Mouse (Mus musculus) liver, embryonic 13.5 days (tissue): ENCODE results near the gene Zbtb7a. TPM values are rescaled to one million over a fixed set of nuclear protein-coding genes. Genes with fewer than 3 reads are reported as not detected.

Experiments used
- ATAC-seq: fragments of 200-750 bp; cut with Nextera tagmentation; 2 replicates; pipeline ENCODE4 v1.8.0; 2017; ENCODE audit warnings: low read depth, mild to moderate bottlenecking, moderate number of reproducible peaks, moderate library complexity
- DNase-seq: peaks from one replicate; pipeline ENCODE4 v3.0.0; 2022
- H3K27ac ChIP-seq: fragments of 300-500 bp; sonication (generic); 2 replicates; pipeline ENCODE4 v1.5.1; 2015; ENCODE audit warnings: moderate library complexity, mild to moderate bottlenecking, inconsistent platforms
- H3K27me3 ChIP-seq: fragments of 300-500 bp; sonication (generic); 2 replicates; pipeline ENCODE4 v1.6.1; 2015; ENCODE audit warnings: mild to moderate bottlenecking, inconsistent platforms
- H3K36me3 ChIP-seq: fragments of 300-500 bp; sonication (generic); 2 replicates; pipeline ENCODE4 v1.6.1; 2015; ENCODE audit warnings: mild to moderate bottlenecking, inconsistent platforms
- H3K4me1 ChIP-seq: fragments of 300-500 bp; sonication (generic); replicated peaks from 2 replicates; pipeline ENCODE4 v1.6.1; 2015; ENCODE audit warnings: inconsistent platforms
- H3K4me2 ChIP-seq: fragments of 300-500 bp; sonication (generic); 2 replicates; pipeline ENCODE4 v1.6.1; 2015; ENCODE audit warnings: inconsistent platforms, mild to moderate bottlenecking, moderate library complexity
- H3K4me3 ChIP-seq: fragments of 300-500 bp; sonication (generic); replicated peaks from 2 replicates; pipeline ENCODE4 v1.5.1; 2015; ENCODE audit warnings: mild to moderate bottlenecking, inconsistent platforms
- H3K9ac ChIP-seq: fragments of 300-500 bp; sonication (generic); 2 replicates; pipeline ENCODE4 v1.6.1; 2015; ENCODE audit warnings: mild to moderate bottlenecking, inconsistent platforms
- H3K9me3 ChIP-seq: fragments of 300-500 bp; sonication (generic); replicated peaks from 2 replicates; pipeline ENCODE4 v1.6.1; 2016; ENCODE audit warnings: inconsistent platforms
- WGBS: fragments of 180-500 bp; shearing (Covaris S2); methylation state at CpG from one replicate; pipeline ENCODE4 v1.1.7; 2015; ENCODE audit not compliant: insufficient replicate concordance; 5-methylcytosine and 5-hydroxymethylcytosine counted together
- polyA plus RNA-seq: library from polyadenylated mRNA; unstranded; fragments of >200 nt; fragmentation: Nextera tagmentation; extraction: Ambion mirVana; gene quantifications from 2 replicates; pipeline ENCODE4 v1.2.1, GENCODE M21; 2015

Zbtb7a gene
- polyA plus RNA-seq, 1 experiment from 2014 or later = 49.6 TPM

DNA sequence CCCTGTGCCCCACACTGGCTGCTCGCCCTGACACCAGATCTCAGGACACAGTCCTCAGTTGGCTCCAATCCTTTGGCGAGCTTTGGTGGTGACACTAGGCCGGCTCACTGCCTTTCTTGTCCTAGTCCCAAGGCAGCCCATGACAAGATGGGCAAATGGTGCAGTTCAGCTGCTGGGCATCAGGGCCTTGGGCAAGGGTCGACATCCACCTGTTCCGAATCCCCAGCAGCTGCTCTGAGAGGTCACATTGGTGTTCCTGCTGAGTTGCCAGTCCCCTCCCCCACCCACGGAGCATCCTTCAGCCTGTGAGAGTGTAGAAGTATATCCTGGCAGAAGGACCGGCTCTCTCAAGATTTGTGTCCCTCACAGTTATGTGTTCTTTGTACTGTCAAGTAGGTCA is 14.4 kb upstream of the Zbtb7a start:
- no peak for DNase-seq
- Histone ChIP-seq H3K9me3 (no peaks in the 10 kb centered on the region), H3K4me2 (no peak overlapping the region), H3K4me1 (peaks cover 28% of the 10 kb centered on the region), H3K36me3 (peaks cover 90% of the 10 kb centered on the region), H3K27ac (no peak overlapping the region), H3K4me3 (no peak overlapping the region), H3K9ac (0 out of 2 replicates have a peak overlapping the region, but pooled peaks have one; percentile 6), H3K27me3 (no peaks in the 10 kb centered on the region)
- 85% methylated on average over 7 of the region's 7 CpGs for WGBS
- ATAC-seq = no peak

GRCm38 (mm10) chr10:81122889-81123288 is 12.1 kb upstream of the Zbtb7a start:
- peak; percentile 65 for ATAC-seq
- Histone ChIP-seq H3K4me3 (no peak overlapping the region), H3K9ac (0 out of 2 replicates have a peak overlapping the region, but pooled peaks have one; percentile 27), H3K9me3 (no peaks in the 10 kb centered on the region), H3K27me3 (no peaks in the 10 kb centered on the region), H3K27ac (peak overlapping the region; percentile 58; the same call in 1 of the 2 replicates), H3K4me1 (peaks cover 37% of the 10 kb centered on the region), H3K4me2 (no peak overlapping the region), H3K36me3 (peaks cover 69% of the 10 kb centered on the region)
- DNase-seq = no peak
- 35% methylated on average over 2 of the region's 2 CpGs for WGBS

GRCm38 (mm10) chr10:81123500-81123899 is 11.5 kb upstream of the Zbtb7a start:
- no peak for DNase-seq
- Histone ChIP-seq H3K4me2 (no peak overlapping the region), H3K4me3 (no peak overlapping the region), H3K4me1 (peaks cover 43% of the 10 kb centered on the region), H3K9ac (no peak overlapping the region), H3K27me3 (no peaks in the 10 kb centered on the region), H3K27ac (peak overlapping the region; percentile 19; the same call in 1 of the 2 replicates), H3K9me3 (no peaks in the 10 kb centered on the region), H3K36me3 (peaks cover 63% of the 10 kb centered on the region)
- 72% methylated on average over 11 of the region's 11 CpGs for WGBS
- no peak for ATAC-seq

- ATAC-seq (peak; percentile 14), DNase-seq (peak; percentile 78)
- Histone ChIP-seq H3K9me3 (no peaks in the 10 kb centered on the region), H3K4me1 (peaks cover 53% of the 10 kb centered on the region), H3K4me2 (peak overlapping the region; percentile 95), H3K36me3 (peaks cover 5% of the 10 kb centered on the region; the same call in 1 of the 2 replicates), H3K4me3 (peak overlapping the region; percentile 92), H3K27me3 (no peaks in the 10 kb centered on the region), H3K9ac (peak overlapping the region; percentile 97), H3K27ac (peak overlapping the region; percentile 99)
- WGBS = 1% methylated on average over 16 of the region's 16 CpGs
Observed at GRCm38 (mm10) chr10:81134181-81134587, 836 bp upstream of the Zbtb7a start.

- Histone ChIP-seq H3K4me1 (peaks cover 61% of the 10 kb centered on the region), H3K9me3 (no peaks in the 10 kb centered on the region), H3K27me3 (no peaks in the 10 kb centered on the region), H3K4me2 (peak overlapping the region; percentile 95), H3K9ac (peak overlapping the region; percentile 97), H3K27ac (peak overlapping the region; percentile 99), H3K36me3 (peaks cover 24% of the 10 kb centered on the region), H3K4me3 (peak overlapping the region; percentile 92)
- under 1% methylated on average over 71 of the region's 86 CpGs for WGBS
- DNase-seq (peak; percentile 83), ATAC-seq (peak; percentile 75)
Observed at GRCm38 (mm10) chr10:81135831-81136705, 1.0 kb downstream of the Zbtb7a start.

DNA sequence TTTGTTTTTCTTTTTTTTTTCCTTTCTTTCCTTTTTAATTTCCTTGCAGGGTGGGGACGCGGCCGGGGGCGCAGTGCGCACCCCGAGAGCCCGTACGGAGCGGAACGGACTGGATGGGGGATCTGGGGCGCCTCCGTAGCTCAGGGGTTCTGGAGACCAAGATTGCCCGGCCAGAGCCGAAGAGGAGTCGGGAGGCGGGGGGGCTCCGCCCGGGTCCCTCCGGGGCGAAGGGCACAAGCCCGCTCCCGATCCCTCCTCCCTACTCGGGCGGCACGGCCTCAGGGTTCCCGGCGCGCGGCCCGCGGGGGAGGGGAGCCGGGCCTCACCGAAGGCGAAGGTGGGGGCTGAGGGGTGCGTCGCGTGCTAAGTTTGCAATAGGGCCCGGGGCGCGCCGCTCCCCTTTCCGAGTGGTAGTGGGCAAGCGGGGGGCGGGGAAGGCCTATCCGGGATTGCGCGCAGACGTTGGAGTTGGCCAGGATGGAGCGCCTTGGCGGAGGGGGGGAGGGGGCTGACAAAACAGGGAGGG is 1.7 kb downstream of the Zbtb7a start:
- H3K36me3 ChIP-seq = peaks cover 31% of the 10 kb centered on the region
- DNase-seq (peak; percentile 75), ATAC-seq (peak; percentile 3; the same call in 1 of the 2 replicates)
- WGBS = under 1% methylated on average over 48 of the region's 50 CpGs
- peak overlapping the region; percentile 99 for H3K27ac ChIP-seq
- H3K4me1 ChIP-seq = peaks cover 68% of the 10 kb centered on the region
- no peaks in the 10 kb centered on the region for H3K9me3 ChIP-seq
- H3K9ac ChIP-seq = peak overlapping the region; percentile 97
- peak overlapping the region; percentile 95 for H3K4me2 ChIP-seq
- no peaks in the 10 kb centered on the region for H3K27me3 ChIP-seq
- H3K4me3 ChIP-seq = peak overlapping the region; percentile 92

DNA sequence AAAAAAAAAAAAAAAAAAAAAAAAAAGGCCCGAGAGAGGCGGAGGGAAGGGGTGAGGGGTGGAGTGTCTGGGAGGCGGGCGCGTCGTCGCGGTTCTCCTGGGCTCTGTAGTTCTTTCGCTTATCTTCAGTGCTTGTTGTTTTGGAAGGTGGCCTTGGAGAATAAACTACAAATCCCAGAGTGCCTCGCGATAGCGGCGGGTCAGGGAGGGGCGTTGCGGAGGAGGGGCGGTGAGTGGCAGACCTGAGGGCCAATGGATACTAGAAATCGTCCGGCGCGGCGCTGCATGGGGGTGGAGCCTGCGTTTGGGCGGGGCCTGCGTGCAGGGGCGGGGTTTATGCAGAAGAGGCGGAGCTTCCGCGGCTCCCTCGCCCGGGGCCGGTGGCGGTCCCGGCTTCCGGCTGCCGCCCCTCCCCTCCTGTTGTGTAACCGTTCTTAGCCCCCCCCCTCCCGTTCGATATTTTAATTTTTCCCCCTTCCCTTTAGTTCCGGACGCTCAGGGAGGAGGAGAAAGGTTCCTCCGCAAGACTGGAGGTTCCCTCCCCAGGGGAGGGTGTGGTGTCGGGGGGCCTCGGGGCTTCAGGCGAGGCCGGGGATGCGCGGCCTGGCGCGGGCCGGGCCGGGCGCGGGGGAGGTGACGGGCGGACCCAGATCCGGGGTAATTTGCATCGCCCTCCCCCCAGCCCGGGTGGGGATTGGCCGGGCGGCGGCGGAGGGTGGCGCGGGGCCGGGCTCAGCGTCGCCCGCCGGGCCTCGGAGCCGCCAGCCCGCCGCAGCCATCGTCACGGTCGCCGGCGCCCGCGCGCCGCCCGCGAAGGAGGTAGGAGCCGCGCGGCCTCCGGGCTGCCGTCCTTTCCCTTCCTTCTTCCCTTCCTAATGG is 2.5 kb downstream of the Zbtb7a start:
- WGBS = 1% methylated on average over 74 of the region's 89 CpGs

DNA sequence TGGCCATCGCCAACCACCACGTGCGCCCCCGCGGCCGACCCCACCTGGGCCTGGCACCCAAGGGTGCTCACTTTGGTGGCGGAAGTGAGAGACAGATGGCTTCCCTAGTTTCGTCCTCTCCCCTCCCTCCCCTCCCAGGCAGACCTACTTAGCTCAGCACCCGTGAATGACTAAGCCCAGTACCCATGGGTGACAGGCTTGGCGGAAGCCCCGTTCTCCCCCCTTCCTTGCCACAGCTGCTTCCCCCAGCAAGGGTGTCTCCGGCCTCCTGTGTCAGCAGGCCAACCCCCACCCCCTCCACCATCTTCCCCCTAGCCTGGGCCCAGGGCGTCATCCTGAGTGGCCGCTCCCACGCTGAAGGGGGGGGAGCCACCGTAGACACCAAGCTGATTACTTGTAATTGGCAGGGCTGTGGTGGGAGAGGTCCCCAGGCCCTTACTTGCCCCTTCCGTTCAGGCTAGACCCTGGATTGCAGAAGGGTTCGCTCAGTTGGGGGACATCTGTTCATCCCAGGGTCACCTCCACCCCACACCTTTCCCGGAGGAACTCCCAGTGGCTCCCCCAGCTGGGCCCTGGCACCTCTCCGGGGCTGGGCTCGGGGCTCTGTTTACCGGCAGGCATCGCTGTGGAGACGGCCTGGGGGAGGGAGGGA is 3.2 kb downstream of the Zbtb7a start:
- peak overlapping the region; percentile 88 for H3K27ac ChIP-seq
- peak overlapping the region; percentile 94 for H3K9ac ChIP-seq
- H3K4me1 ChIP-seq = peaks cover 77% of the 10 kb centered on the region
- H3K9me3 ChIP-seq = no peaks in the 10 kb centered on the region
- H3K27me3 ChIP-seq = no peaks in the 10 kb centered on the region
- ATAC-seq (no peak), DNase-seq (no peak)
- peaks cover 45% of the 10 kb centered on the region for H3K36me3 ChIP-seq
- peak overlapping the region; percentile 99 for H3K4me2 ChIP-seq
- peak overlapping the region; percentile 92 for H3K4me3 ChIP-seq
- under 1% methylated on average over 24 of the region's 24 CpGs for WGBS

More for the DNA sequence above, 2.5 kb downstream of the Zbtb7a start:
- Histone ChIP-seq H3K27me3 (no peaks in the 10 kb centered on the region), H3K4me1 (peaks cover 75% of the 10 kb centered on the region), H3K4me2 (peak overlapping the region; percentile 99), H3K9ac (peak overlapping the region; percentile 97), H3K9me3 (no peaks in the 10 kb centered on the region), H3K27ac (peak overlapping the region; percentile 99), H3K36me3 (peaks cover 37% of the 10 kb centered on the region), H3K4me3 (peak overlapping the region; percentile 92)
- DNase-seq = peak; percentile 99
- ATAC-seq = peak; percentile 76

DNA sequence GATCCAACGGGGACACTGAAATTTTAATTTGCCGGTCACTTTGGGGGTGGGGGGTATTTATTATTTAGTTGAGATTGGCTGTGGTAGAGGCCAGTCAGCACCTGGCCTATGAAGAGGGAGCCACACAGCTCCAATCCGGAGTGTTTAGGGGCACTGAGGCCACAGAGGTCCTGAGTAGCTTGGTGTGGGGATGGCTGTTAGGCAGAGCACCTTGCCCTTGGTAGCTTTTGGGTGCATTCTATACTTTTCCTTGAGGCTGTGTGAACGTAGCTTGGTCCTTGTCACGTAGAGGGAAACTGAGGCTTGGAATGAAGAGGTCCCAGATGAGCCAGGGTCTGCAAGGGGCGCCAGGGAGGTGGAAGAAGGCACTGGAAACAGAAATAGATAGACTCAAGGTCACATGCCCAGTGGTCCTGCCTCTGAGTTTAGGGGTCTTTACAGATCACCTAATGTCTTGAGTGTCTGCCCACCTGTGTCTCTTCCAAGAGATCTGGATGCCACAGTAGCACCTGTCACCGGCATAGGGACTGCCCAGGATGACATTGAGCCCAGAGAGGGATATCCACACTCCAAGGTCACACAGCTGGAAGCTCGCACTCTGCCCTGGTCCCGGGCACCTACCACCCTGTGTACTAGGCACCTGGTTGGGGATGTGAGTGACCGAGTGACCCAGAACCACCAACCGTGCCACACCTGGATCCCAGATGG is 4.0 kb downstream of the Zbtb7a start:
- DNase-seq (no peak), ATAC-seq (no peak)
- H3K27ac ChIP-seq = peak overlapping the region; percentile 88
- no peaks in the 10 kb centered on the region for H3K27me3 ChIP-seq
- no peaks in the 10 kb centered on the region for H3K9me3 ChIP-seq
- H3K4me3 ChIP-seq = peak overlapping the region; percentile 92
- WGBS = 48% methylated on average over 11 of the region's 11 CpGs
- peak overlapping the region; percentile 99 for H3K4me2 ChIP-seq
- peaks cover 52% of the 10 kb centered on the region for H3K36me3 ChIP-seq
- H3K4me1 ChIP-seq = peaks cover 77% of the 10 kb centered on the region
- H3K9ac ChIP-seq = peak overlapping the region; percentile 94

- peak overlapping the region; percentile 88 for H3K27ac ChIP-seq
Observed at GRCm38 (mm10) chr10:81139529-81139846, 4.5 kb downstream of the Zbtb7a start.

More at GRCm38 (mm10) chr10:81139529-81139846, 4.5 kb downstream of the Zbtb7a start:
- 55% methylated on average over 4 of the region's 4 CpGs for WGBS
- H3K9ac ChIP-seq = peak overlapping the region; percentile 94
- peak overlapping the region; percentile 92 for H3K4me3 ChIP-seq
- H3K27me3 ChIP-seq = no peaks in the 10 kb centered on the region
- H3K9me3 ChIP-seq = no peaks in the 10 kb centered on the region
- DNase-seq (no peak), ATAC-seq (no peak)
- H3K4me2 ChIP-seq = peak overlapping the region; percentile 99
- peaks cover 77% of the 10 kb centered on the region for H3K4me1 ChIP-seq
- H3K36me3 ChIP-seq = peaks cover 57% of the 10 kb centered on the region
